Mouse (Mus musculus) brain, adult 10 weeks (tissue): ENCODE measurements around the gene Lce1a1. TPM values are rescaled to one million over a fixed set of nuclear protein-coding genes. Genes with fewer than 3 reads are reported as not detected.

Experiments used
- polyA plus RNA-seq: library from polyadenylated mRNA; stranded (reverse); fragments of 350-450 nt; fragmentation: Illumina TruSeq; extraction: RNeasy Lipid Tissue Mini Kit (QIAGEN cat#74804); gene quantifications from one replicate; pipeline ENCODE4 v1.2.3, GENCODE M21; 2015; ENCODE audit warnings: low read depth, low replicate concordance

Lce1a1 gene
- polyA plus RNA-seq, result not detected

DNA sequence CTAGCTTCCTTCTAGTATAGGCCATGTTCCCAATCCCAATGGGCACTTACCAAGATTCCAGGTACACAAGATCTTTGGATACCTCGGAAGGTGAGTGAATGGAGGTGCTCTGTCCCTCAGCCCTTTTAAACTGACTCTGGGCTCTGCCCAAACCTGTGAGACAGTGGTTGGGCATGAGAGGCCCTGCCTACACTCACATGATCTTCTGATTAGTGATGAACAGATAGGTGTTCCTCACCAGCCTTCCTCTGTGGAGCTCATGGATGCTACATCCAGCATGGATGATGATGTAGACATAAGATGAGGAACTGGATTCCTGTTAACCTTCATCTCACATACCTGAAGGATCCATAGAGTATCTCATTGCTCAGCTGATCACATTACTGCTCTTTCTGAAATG is at the start of gene Lce1a1:
TSS of gene Lce1a1 (minus strand) at position 101 of the 400 bp plus-strand sequence.

GRCm38 (mm10) chr3:92687110-92687509 is 39.0 kb upstream of the Lce1a1 start, which contains the start of gene Lce1d:
Gene Lce1d (minus strand): TSS chr3:92687210.

GRCm38 (mm10) chr3:92678947-92679346 is 30.8 kb upstream of the Lce1a1 start, which contains the start of gene Lce1c:
Gene Lce1c (plus strand): TSS chr3:92679247.

DNA sequence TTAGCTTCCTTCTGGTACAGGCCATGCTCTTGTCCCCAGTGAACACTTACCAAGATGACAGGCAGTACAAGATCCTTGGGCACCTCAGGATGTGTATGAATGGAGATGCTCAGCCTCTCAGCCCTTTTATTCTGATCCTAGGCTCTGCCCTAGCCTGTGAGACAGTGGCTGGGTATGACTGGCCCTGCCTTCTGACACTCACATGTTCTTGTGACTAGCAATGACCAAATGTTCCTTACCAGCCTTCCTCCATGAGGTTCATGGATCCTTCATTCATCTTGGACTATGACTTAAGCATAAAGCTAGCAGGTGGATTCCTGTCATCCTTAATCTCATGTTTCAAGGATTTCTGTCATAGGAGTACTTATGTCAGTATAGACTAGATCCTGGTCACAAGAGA is 22.1 kb upstream of the Lce1a1 start, which contains the start of gene Lce1a2:
TSS of gene Lce1a2 (minus strand) at position 101 of the 400 bp plus-strand sequence.

GRCm38 (mm10) chr3:92656826-92657225 is 8.7 kb upstream of the Lce1a1 start, which contains the start of gene Lce1b:
Gene Lce1b (minus strand): TSS chr3:92656926.

DNA sequence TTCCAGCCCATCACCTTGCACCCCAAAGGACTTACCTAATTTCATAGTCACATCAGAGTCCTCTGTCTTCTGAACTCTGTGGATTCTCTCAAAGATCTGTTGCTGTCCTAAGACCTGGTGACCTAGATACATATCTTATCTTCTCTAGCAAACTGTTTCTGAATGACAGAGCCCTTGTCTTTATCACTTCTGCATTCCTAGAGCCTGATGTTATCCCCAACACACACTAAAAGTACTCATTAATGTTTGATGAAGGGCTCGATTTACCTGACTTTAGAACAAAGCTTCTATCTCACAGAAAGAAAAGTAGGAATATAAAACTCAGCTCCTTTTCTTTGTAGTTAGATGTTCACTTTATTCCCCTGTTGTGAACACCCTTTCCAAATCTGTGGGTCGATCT is 26.5 kb downstream of the Lce1a1 start, which contains the start of gene Lce6a:
TSS of gene Lce6a (minus strand) at position 101 of the 400 bp plus-strand sequence.

GRCm38 (mm10) chr3:92607392-92607791 is 40.7 kb downstream of the Lce1a1 start, which contains the start of gene 2210017I01Rik:
Gene 2210017I01Rik (minus strand): TSS chr3:92607492.

Other genes starting within 250 kb of the Lce1a1 start
- not detected for gene Sprr2i, start 240.3 kb downstream of the Lce1a1 start, polyA plus RNA-seq
- not detected for gene Sprr2j-ps, start 230.2 kb downstream of the Lce1a1 start, polyA plus RNA-seq
- 4.1 TPM for gene Gm9774, start 218.9 kb downstream of the Lce1a1 start, polyA plus RNA-seq
- not detected for gene Sprr2k, start 215.7 kb downstream of the Lce1a1 start, polyA plus RNA-seq
- gene Sprr1b, start 209.5 kb downstream of the Lce1a1 start, polyA plus RNA-seq, result not detected
- not detected for gene Sprr3, start 189.6 kb downstream of the Lce1a1 start, polyA plus RNA-seq
- gene Sprr1a, start 162.4 kb downstream of the Lce1a1 start, polyA plus RNA-seq, result not detected
- gene Sprr4, start 147.8 kb downstream of the Lce1a1 start, polyA plus RNA-seq, result not detected
- gene 2310046K23Rik, start 113.8 kb downstream of the Lce1a1 start, polyA plus RNA-seq, result not detected
- not detected for gene Ivl, start 74.6 kb downstream of the Lce1a1 start, polyA plus RNA-seq
- not detected for gene Smcp, start 59.3 kb downstream of the Lce1a1 start, polyA plus RNA-seq
- not detected for gene 2210017I01Rik, start 40.8 kb downstream of the Lce1a1 start, polyA plus RNA-seq
- not detected for gene Lce6a, start 26.6 kb downstream of the Lce1a1 start, polyA plus RNA-seq
- gene Lce1b, start 8.6 kb upstream of the Lce1a1 start, polyA plus RNA-seq, result not detected
- not detected for gene Lce1a2, start 22.0 kb upstream of the Lce1a1 start, polyA plus RNA-seq
- gene Lce1c, start 30.9 kb upstream of the Lce1a1 start, polyA plus RNA-seq, result not detected
- not detected for gene Lce1d, start 38.9 kb upstream of the Lce1a1 start, polyA plus RNA-seq
- gene Lce1e, start 60.8 kb upstream of the Lce1a1 start, polyA plus RNA-seq, result not detected
- not detected for gene Lce1f, start 72.0 kb upstream of the Lce1a1 start, polyA plus RNA-seq
- not detected for gene Gm38119, start 90.8 kb upstream of the Lce1a1 start, polyA plus RNA-seq
- gene Lce1g, start 104.0 kb upstream of the Lce1a1 start, polyA plus RNA-seq, result not detected
- not detected for gene Lce1h, start 116.8 kb upstream of the Lce1a1 start, polyA plus RNA-seq
- gene Lce1i, start 130.6 kb upstream of the Lce1a1 start, polyA plus RNA-seq, result not detected
- not detected for gene Lce1j, start 142.2 kb upstream of the Lce1a1 start, polyA plus RNA-seq
- gene Lce1k, start 159.6 kb upstream of the Lce1a1 start, polyA plus RNA-seq, result not detected
- not detected for gene Kprp, start 178.9 kb upstream of the Lce1a1 start, polyA plus RNA-seq
- not detected for gene Lce1l, start 203.0 kb upstream of the Lce1a1 start, polyA plus RNA-seq
- gene 2310050C09Rik, start 221.9 kb upstream of the Lce1a1 start, polyA plus RNA-seq, result not detected